Mouse (Mus musculus): Measurements from ENCODE around the gene Amz2.

The Amz2 gene

GRCm38 (mm10) chr11:109421205-109421604 lies 4.5 kb upstream of the Amz2 start:
- DNase-seq (ENCODE audit: low spot score in 2 of 2): no peak

GRCm38 (mm10) chr11:109422263-109422662 lies 3.5 kb upstream of the Amz2 start:
- no peak for DNase-seq (ENCODE audit: low spot score in 2 of 2)

- no peak for DNase-seq (ENCODE audit: low spot score in 2 of 2)
Observed at GRCm38 (mm10) chr11:109423294-109423693, 2.5 kb upstream of the Amz2 start.

GRCm38 (mm10) chr11:109426272-109426586 lies 483 bp downstream of the Amz2 start:
- DNase-seq (ENCODE audit: low spot score in 2 of 2): no peak

GRCm38 (mm10) chr11:109427353-109427752 lies 1.6 kb downstream of the Amz2 start:
- no peak for DNase-seq (ENCODE audit: low spot score in 2 of 2)

GRCm38 (mm10) chr11:109434233-109434798 lies 8.6 kb downstream of the Amz2 start:
- no peak for DNase-seq (ENCODE audit: low spot score in 2 of 2)

- DNase-seq (ENCODE audit: low spot score in 2 of 2): no peak
Observed at GRCm38 (mm10) chr11:109436889-109437288, 11.1 kb downstream of the Amz2 start.

GRCm38 (mm10) chr11:109439209-109439608 lies 13.5 kb downstream of the Amz2 start:
- DNase-seq (ENCODE audit: low spot score in 2 of 2): no peak

GRCm38 (mm10) chr11:109439829-109440340 lies 14.1 kb downstream of the Amz2 start:
- DNase-seq (ENCODE audit: low spot score in 2 of 2): peak; percentile 64 to 84

GRCm38 (mm10) chr11:109440641-109441040 lies 14.9 kb downstream of the Amz2 start:
- no peak for DNase-seq (ENCODE audit: low spot score in 2 of 2)

- DNase-seq (ENCODE audit: low spot score in 2 of 2): no peak
Observed at GRCm38 (mm10) chr11:109441119-109441518, 15.4 kb downstream of the Amz2 start.

GRCm38 (mm10) chr11:109442166-109442730 lies 16.5 kb downstream of the Amz2 start:
- DNase-seq (ENCODE audit: low spot score in 2 of 2): no peak

GRCm38 (mm10) chr11:109443468-109444263 lies 17.9 kb downstream of the Amz2 start:
- DNase-seq (ENCODE audit: low spot score in 2 of 2): no peak

- DNase-seq (ENCODE audit: low spot score in 2 of 2): no peak
Observed at GRCm38 (mm10) chr11:109444600-109444999, 18.9 kb downstream of the Amz2 start.

GRCm38 (mm10) chr11:109445438-109446035 lies 19.8 kb downstream of the Amz2 start:
- no peak for DNase-seq (ENCODE audit: low spot score in 2 of 2)

- no peak for DNase-seq (ENCODE audit: low spot score in 2 of 2)
Observed at GRCm38 (mm10) chr11:109451169-109451568, 25.4 kb downstream of the Amz2 start.

GRCm38 (mm10) chr11:109456261-109456660 lies 30.5 kb downstream of the Amz2 start:
- no peak for DNase-seq (ENCODE audit: low spot score in 2 of 2)

GRCm38 (mm10) chr11:109458165-109458564 lies 32.4 kb downstream of the Amz2 start:
- DNase-seq (ENCODE audit: low spot score in 2 of 2): no peak

GRCm38 (mm10) chr11:109460586-109460985 lies 34.8 kb downstream of the Amz2 start:
- DNase-seq (ENCODE audit: low spot score in 2 of 2): no peak

- DNase-seq (ENCODE audit: low spot score in 2 of 2): no peak
Observed at GRCm38 (mm10) chr11:109465068-109465467, 39.3 kb downstream of the Amz2 start.

GRCm38 (mm10) chr11:109466987-109467386 lies 41.2 kb downstream of the Amz2 start:
- DNase-seq (ENCODE audit: low spot score in 2 of 2): no peak

- DNase-seq (ENCODE audit: low spot score in 2 of 2): no peak
Observed at GRCm38 (mm10) chr11:109468133-109468532, 42.4 kb downstream of the Amz2 start.

GRCm38 (mm10) chr11:109470170-109470569 lies 44.4 kb downstream of the Amz2 start:
- no peak for DNase-seq (ENCODE audit: low spot score in 2 of 2)

Measured in urinary bladder, postnatal 36 days (tissue).